Mouse (Mus musculus): Measurements from ENCODE around the gene Tph1. TPM values are rescaled to one million over a fixed set of nuclear protein-coding genes. Genes with fewer than 3 reads are reported as not detected.
A peak's percentile ranks its signal among the peaks of the same experiment; 100 is the strongest.
"Not testable (repeated sequence)": the region's sequence is repeated elsewhere in the genome, so short reads cannot be mapped to it uniquely, and the experiment has no call there.

The Tph1 gene
- polyA plus RNA-seq, 1 experiment from 2014 or later, result 0.54 TPM

GRCm38 (mm10) chr7:46652279-46652678 lies 20.1 kb downstream of the Tph1 start:
- H3K9ac ChIP-seq, result no peak overlapping the region
- no peak for DNase-seq
- H3K4me2 ChIP-seq, result no peak overlapping the region
- no peak for ATAC-seq (ENCODE audit: insufficient read depth)
- H3K27ac ChIP-seq (ENCODE audit: low read depth), result no peak overlapping the region
- TF ChIP-seq CTCF (IDR thresholded peaks at IDR 0.05; ENCODE audit: low read depth), result no peak
- no peaks in the 10 kb centered on the region for H3K36me3 ChIP-seq (ENCODE audit: insufficient read depth)
- H3K4me1 ChIP-seq (ENCODE audit: insufficient read depth), result no peaks in the 10 kb centered on the region
- H3K4me3 ChIP-seq (ENCODE audit: low read depth, low read length), result no peak overlapping the region
- no peaks in the 10 kb centered on the region for H3K27me3 ChIP-seq (ENCODE audit: insufficient read depth, low read length)
- no peaks in the 10 kb centered on the region for H3K9me3 ChIP-seq (ENCODE audit: low read depth, low read length)
- 39% methylated on average over 2 of the region's 2 CpGs for WGBS

GRCm38 (mm10) chr7:46650231-46650630 lies 22.1 kb downstream of the Tph1 start:
- not testable (repeated sequence) for ATAC-seq (ENCODE audit: insufficient read depth); H3K4me1 ChIP-seq (ENCODE audit: insufficient read depth); H3K9me3 ChIP-seq (ENCODE audit: low read depth, low read length); H3K36me3 ChIP-seq (ENCODE audit: insufficient read depth); H3K27me3 ChIP-seq (ENCODE audit: insufficient read depth, low read length); H3K27ac ChIP-seq (ENCODE audit: low read depth); H3K4me2 ChIP-seq; H3K9ac ChIP-seq; H3K4me3 ChIP-seq (ENCODE audit: low read depth, low read length)
- WGBS, result 39% methylated on average over 5 of the region's 5 CpGs
- DNase-seq, result peak; percentile 64

- no peak overlapping the region for H3K4me2 ChIP-seq
- H3K27ac ChIP-seq (ENCODE audit: low read depth), result no peak overlapping the region
- no peak for TF ChIP-seq CTCF (IDR thresholded peaks at IDR 0.05; ENCODE audit: low read depth)
- H3K4me1 ChIP-seq (ENCODE audit: insufficient read depth), result no peaks in the 10 kb centered on the region
- ATAC-seq (ENCODE audit: insufficient read depth) (no peak), DNase-seq (no peak)
- H3K9ac ChIP-seq, result no peak overlapping the region
- WGBS, result 65% methylated on average over 4 of the region's 4 CpGs
- H3K9me3 ChIP-seq (ENCODE audit: low read depth, low read length), result no peaks in the 10 kb centered on the region
- no peaks in the 10 kb centered on the region for H3K27me3 ChIP-seq (ENCODE audit: insufficient read depth, low read length)
- no peak overlapping the region for H3K4me3 ChIP-seq (ENCODE audit: low read depth, low read length)
- H3K36me3 ChIP-seq (ENCODE audit: insufficient read depth), result no peaks in the 10 kb centered on the region
These were observed 23.8 kb downstream of the Tph1 start for GRCm38 (mm10) chr7:46648431-46649140.

GRCm38 (mm10) chr7:46643172-46643571 lies 29.2 kb downstream of the Tph1 start:
- Histone ChIP-seq H3K27me3 (ENCODE audit: insufficient read depth, low read length) (peaks cover 4% of the 10 kb centered on the region; the same call in 1 of the 2 replicates), H3K36me3 (ENCODE audit: insufficient read depth) (no peaks in the 10 kb centered on the region), H3K4me2 (no peak overlapping the region), H3K4me3 (ENCODE audit: low read depth, low read length) (no peak overlapping the region), H3K9ac (no peak overlapping the region), H3K4me1 (ENCODE audit: insufficient read depth) (peaks cover 5% of the 10 kb centered on the region; the same call in 1 of the 2 replicates), H3K9me3 (ENCODE audit: low read depth, low read length) (no peaks in the 10 kb centered on the region), H3K27ac (ENCODE audit: low read depth) (no peak overlapping the region)
- peak; percentile 16; the same call in 1 of the 2 replicates for TF ChIP-seq CTCF (IDR thresholded peaks at IDR 0.05; ENCODE audit: low read depth)
- no peak for ATAC-seq (ENCODE audit: insufficient read depth)
- no peak for DNase-seq
- 80% methylated on average over 1 of the region's 1 CpGs for WGBS

GRCm38 (mm10) chr7:46640062-46640461 lies 32.3 kb downstream of the Tph1 start:
- Histone ChIP-seq H3K27ac (ENCODE audit: low read depth) (no peak overlapping the region), H3K4me2 (peak overlapping the region; percentile 70), H3K4me1 (ENCODE audit: insufficient read depth) (peaks cover 5% of the 10 kb centered on the region; the same call in 1 of the 2 replicates), H3K27me3 (ENCODE audit: insufficient read depth, low read length) (peaks cover 4% of the 10 kb centered on the region; the same call in 1 of the 2 replicates), H3K36me3 (ENCODE audit: insufficient read depth) (no peaks in the 10 kb centered on the region), H3K9ac (peak overlapping the region; percentile 59), H3K9me3 (ENCODE audit: low read depth, low read length) (no peaks in the 10 kb centered on the region), H3K4me3 (ENCODE audit: low read depth, low read length) (peak overlapping the region; percentile 52)
- DNase-seq, result no peak
- no peak for TF ChIP-seq CTCF (IDR thresholded peaks at IDR 0.05; ENCODE audit: low read depth)
- ATAC-seq (ENCODE audit: insufficient read depth), result no peak
- 14% methylated on average over 17 of the region's 17 CpGs for WGBS

- DNase-seq (peak; percentile 93), ATAC-seq (ENCODE audit: insufficient read depth) (peak; percentile 97)
- peak within 1 kb of the TSS; percentile 59 for H3K9ac ChIP-seq
- no peak within 1 kb of the TSS for H3K27ac ChIP-seq (ENCODE audit: low read depth)
- H3K9me3 ChIP-seq (ENCODE audit: low read depth, low read length), result no peaks in the 10 kb centered on the region
- H3K27me3 ChIP-seq (ENCODE audit: insufficient read depth, low read length), result peaks cover 4% of the 10 kb centered on the region; the same call in 1 of the 2 replicates
- peak within 1 kb of the TSS; percentile 70 for H3K4me2 ChIP-seq
- under 1% methylated on average over 30 of the region's 30 CpGs for WGBS
- H3K36me3 ChIP-seq (ENCODE audit: insufficient read depth), result no peaks in the 10 kb centered on the region
- H3K4me3 ChIP-seq (ENCODE audit: low read depth, low read length), result peak within 1 kb of the TSS; percentile 52
- no peak for TF ChIP-seq CTCF (IDR thresholded peaks at IDR 0.05; ENCODE audit: low read depth)
- peaks cover 5% of the 10 kb centered on the region; the same call in 1 of the 2 replicates for H3K4me1 ChIP-seq (ENCODE audit: insufficient read depth)
These were observed 32.7 kb downstream of the Tph1 start, which contains the start of gene Sergef for GRCm38 (mm10) chr7:46639692-46640031. Gene Sergef (minus strand): TSS chr7:46639807.

GRCm38 (mm10) chr7:46638889-46639691 lies 33.2 kb downstream of the Tph1 start:
- Histone ChIP-seq H3K27ac (ENCODE audit: low read depth) (no peak overlapping the region), H3K4me2 (peak overlapping the region; percentile 70), H3K36me3 (ENCODE audit: insufficient read depth) (no peaks in the 10 kb centered on the region), H3K9me3 (ENCODE audit: low read depth, low read length) (no peaks in the 10 kb centered on the region), H3K27me3 (ENCODE audit: insufficient read depth, low read length) (peaks cover 4% of the 10 kb centered on the region; the same call in 1 of the 2 replicates), H3K4me3 (ENCODE audit: low read depth, low read length) (peak overlapping the region; percentile 52), H3K9ac (peak overlapping the region; percentile 59), H3K4me1 (ENCODE audit: insufficient read depth) (peaks cover 5% of the 10 kb centered on the region; the same call in 1 of the 2 replicates)
- WGBS, result 6% methylated on average over 32 of the region's 32 CpGs
- ATAC-seq (ENCODE audit: insufficient read depth), result peak; percentile 18
- DNase-seq, result peak; percentile 15
- no peak for TF ChIP-seq CTCF (IDR thresholded peaks at IDR 0.05; ENCODE audit: low read depth)

Data from lung, embryonic 14.5 days (tissue).